Mouse (Mus musculus): ENCODE measurements around the gene Ahcyl1.
"Not testable (repeated sequence)": the region's sequence is repeated elsewhere in the genome, so short reads cannot be mapped to it uniquely, and the experiment has no call there.

Ahcyl1 gene

GRCm38 (mm10) chr3:107695948-107696881 is at the start of gene Ahcyl1:
TSS of gene Ahcyl1 (minus strand) at chr3:107696560.
- DNase-seq, result peak; percentile 99

- DNase-seq, result no peak
Observed at GRCm38 (mm10) chr3:107746026-107746425, 49.7 kb upstream of the Ahcyl1 start.

- DNase-seq, result no peak
Observed at GRCm38 (mm10) chr3:107743650-107744049, 47.3 kb upstream of the Ahcyl1 start.

- no peak for DNase-seq
Observed at GRCm38 (mm10) chr3:107743107-107743506, 46.7 kb upstream of the Ahcyl1 start.

- no peak for DNase-seq
Observed at GRCm38 (mm10) chr3:107742071-107742710, 45.8 kb upstream of the Ahcyl1 start.

DNA sequence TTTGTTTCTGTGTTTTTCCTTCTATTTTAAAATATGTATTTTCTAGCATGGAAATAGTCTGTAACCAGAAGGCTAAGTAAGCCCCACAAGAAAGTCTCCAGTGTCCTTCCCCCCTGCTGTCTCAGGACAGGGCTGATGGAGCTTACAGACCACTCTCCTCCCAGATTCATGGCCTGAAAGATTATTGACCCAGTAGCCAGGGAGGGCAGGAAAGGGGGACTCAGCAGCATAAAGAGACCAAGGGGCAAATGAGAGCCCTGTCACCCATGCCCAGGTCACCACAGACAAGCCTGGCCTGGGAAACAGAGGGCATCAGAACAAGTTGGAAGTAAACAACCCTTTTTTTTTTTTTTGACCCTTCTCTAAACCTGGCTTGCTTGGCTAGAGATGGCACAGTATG is 45.0 kb upstream of the Ahcyl1 start:
- DNase-seq, result no peak

DNA sequence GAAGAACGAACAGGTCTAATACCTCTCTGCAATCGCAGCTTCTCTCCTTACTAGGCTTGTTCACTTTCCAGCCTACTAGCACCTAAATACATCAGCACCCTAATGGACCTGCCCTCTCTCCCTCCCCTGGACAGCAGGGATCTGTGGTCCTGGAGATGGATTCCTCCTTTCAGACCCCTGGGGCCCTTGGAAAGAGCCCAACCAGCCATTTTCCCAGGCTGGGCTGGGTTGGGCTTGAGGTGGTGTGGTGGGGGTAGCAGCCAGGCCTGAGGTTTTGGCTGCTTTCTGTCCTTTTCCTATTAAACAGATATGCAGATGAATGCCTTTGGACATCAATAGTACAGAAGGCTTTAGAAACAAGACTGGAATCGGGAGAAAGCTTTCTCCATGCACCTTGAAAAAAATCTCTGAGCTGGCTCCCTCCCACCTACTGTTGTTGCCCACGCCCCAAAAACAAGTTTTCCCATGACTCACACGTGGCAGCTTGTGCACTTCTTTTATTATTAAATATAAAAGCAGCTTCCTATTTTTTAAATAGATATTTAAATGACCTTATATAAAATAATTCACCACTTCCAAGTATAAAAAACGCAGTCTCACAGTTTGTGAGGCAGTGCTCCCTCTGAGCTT is 44.3 kb upstream of the Ahcyl1 start:
- no peak for DNase-seq

DNA sequence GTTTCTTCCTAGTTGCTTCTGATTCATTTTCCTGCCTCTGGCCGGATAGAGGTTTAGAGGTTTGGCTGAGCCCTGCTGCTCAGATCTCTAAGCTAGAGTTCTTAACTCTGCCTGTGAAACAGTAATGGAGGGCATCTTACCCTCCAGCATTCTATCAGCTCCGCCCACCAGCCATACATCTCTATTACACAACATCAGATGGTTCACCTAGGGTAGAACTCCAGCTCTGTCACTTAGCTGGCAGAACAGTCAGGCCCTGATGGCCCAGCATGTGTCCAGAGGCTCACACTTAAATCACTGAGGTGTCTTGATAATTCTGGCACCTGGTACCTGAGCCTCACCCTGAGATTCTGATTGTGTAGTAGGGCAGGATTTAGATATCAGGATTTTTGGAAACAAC is 43.6 kb upstream of the Ahcyl1 start:
- DNase-seq, result no peak

GRCm38 (mm10) chr3:107739456-107739855 is 43.1 kb upstream of the Ahcyl1 start:
- no peak for DNase-seq

GRCm38 (mm10) chr3:107738620-107739019 is 42.3 kb upstream of the Ahcyl1 start:
- no peak for DNase-seq

DNA sequence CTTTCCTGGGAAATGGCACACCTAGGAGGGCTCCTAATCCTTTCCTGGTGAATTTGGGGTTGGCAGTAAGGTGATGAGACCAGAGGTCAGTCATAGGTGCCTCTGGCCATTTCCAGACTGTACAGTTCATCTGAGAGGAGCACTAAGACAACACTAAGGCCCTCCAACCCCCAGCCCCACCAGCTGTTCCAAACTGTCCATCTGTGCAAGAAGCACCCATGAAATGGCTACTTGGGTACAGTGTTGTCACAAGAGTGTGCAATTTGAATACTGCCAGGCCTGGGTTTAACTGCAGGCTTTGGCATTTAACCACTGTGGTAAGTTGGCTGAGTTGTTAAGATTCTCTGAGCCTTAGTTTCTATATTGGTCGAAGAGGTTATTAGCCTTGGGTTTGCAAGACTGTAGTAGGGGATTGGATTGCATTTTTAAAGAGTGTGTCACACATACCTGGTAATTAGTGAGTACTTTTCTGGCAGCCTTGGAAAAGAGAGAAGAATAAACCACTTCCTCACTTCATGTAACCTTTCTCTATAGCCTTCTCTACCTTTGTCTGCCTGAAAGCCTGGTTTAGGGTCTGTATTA is 41.3 kb upstream of the Ahcyl1 start:
- DNase-seq, result no peak

- not testable (repeated sequence) for DNase-seq
Observed at GRCm38 (mm10) chr3:107735620-107736019, 39.3 kb upstream of the Ahcyl1 start.

DNA sequence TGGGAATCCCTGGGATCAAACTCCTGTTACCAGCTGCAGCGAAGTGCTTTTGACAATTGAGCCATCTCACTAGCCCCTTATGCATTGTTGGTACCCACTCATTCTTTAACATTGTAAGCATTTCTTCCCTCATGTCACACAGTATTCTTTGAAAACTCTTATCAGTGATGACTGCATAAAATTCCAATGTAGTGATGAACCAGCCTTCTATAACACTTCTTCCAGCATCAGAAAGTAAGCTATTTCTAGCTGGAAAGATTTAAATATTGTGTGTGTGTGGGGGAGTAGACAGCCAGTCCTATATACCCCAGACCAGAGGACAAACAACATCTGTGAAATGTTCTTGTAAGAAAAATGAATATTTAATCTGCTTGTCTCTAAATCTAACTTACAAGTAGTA is 37.0 kb upstream of the Ahcyl1 start:
- DNase-seq, result no peak

DNA sequence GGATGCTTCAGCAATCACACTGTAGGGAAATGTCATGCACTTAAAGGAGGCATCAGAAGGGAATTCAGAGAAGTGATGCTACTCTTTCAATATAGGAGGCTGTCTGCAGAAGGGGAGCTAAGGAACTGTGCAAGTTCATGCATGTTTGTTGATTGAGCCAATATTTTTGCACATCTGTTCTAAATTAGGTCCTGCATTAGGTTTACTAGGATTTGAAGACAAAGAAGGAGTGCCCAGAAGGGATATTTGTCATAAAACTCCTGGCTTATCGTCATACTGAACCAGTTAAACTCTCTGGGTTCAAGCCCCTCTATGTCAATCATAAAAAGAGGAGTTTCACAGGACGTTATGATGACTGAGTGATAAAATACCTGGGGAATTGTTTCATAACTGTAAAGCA is 33.9 kb upstream of the Ahcyl1 start:
- no peak for DNase-seq

DNA sequence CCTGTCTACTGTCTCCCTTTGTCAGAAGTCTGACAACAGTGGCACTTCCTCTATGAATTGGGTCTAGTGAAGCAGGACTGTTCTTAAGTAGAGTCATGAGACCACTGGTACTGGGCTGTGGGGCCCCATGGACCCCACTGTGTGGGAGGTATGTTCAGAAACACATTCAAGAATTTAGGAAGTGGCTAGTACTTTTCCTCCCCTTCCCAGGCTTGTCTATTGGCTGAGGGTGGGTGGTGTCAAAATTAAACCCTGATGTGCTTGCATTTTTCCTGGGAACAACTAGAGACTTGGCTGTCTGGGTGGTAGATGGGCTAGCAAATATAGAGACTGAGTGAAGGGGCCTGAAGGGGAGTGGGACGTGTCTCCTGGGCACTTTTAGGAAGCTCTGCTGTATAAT is 32.1 kb upstream of the Ahcyl1 start:
- peak; percentile 49 for DNase-seq

DNA sequence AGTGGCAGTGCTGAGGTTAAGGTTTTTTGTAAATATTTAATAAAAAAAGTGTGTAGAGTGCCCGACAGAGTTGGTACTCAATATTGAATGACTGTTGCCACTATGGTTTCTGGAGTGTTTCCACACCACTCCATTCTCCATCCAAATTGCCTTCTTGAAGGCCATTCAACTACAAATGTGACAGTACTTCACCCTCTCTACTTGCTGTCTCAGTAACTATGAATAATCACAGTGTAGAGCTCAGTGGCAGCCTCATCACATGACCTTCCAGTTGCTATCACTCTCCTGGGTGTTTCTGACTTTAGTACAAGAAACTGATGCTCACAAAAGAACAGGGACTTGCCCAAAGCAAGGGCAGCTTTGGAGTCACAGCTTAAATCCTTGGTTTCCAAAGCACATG is 19.6 kb upstream of the Ahcyl1 start:
- DNase-seq, result no peak

DNA sequence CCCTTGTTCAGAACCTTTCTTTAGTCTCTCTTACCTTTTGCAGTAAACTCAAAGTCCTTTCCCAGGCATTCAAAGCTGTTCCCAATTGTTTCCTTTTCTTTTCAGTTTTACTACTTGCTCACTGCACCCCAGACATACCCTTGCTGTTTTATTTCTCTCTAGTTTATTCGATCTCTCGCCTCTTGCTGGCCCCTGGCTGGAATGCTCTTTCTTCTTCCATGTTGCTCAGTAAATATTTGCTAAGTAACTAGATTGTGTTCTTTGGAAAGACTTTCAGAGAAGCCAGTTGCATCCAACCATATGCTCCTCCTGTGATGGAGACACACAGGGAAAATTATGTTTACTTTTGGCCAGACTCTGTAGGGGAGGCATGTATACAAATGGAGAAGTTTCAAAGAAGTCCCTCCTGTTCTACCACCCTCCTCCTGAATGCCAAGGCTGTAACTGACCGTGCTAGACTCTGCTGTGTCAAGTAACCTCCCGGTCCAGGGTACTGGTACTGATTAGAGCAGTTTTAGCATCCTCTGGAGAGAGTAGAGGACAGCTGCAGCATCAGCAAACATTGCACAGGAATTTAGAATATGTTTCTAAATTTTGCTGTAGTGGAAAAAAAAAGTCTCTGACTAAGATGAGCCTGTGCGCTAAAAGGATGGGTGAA is 18.0 kb upstream of the Ahcyl1 start:
- no peak for DNase-seq

DNA sequence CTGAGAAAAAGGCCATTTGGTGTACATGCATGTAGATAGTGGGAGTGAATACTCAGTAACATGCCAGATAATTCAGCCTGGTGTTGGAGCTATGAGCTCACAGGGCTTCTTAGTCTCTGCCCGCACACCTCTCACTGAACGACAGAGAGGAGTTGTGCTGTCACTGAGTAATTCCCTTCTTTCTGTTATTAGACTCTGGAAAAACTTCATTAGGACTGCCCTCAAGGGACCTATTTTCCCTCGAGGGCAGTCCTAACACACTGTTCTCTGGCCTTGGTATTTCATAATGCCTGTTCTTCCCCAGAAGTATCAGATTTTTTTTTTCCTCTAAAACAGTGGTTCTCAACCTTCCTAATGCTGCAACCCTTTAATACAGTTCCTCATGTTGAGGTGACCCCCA is 15.7 kb upstream of the Ahcyl1 start:
- DNase-seq, result no peak

- DNase-seq, result no peak
Observed at GRCm38 (mm10) chr3:107709156-107709555, 12.8 kb upstream of the Ahcyl1 start.

GRCm38 (mm10) chr3:107707239-107707638 is 10.9 kb upstream of the Ahcyl1 start:
- no peak for DNase-seq

DNA sequence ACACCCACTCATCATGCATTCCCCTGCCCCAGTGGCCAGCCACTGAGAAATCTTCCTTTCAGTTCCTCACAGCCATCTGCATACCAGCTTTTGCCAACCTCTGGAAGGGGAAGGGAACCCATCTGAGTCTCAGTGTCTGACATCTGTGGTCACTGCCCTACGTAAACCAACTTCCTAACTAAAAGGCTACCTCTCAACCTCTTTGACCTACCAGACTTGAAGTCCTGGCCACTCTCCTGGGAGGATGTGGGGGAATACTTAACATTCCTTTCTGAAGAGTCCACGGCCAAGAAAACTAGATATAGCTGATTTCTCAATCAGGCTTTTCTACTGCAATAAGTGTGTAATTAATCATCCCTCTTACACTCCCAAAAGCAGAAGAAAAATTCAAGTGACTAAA is 9.8 kb upstream of the Ahcyl1 start:
- no peak for DNase-seq

GRCm38 (mm10) chr3:107704371-107704705 is 8.0 kb upstream of the Ahcyl1 start:
- DNase-seq, result no peak

Data from layer of hippocampus, adult 9-11 months (tissue).